Mouse (Mus musculus): ENCODE data around the gene H13.

- TF ChIP-seq CTCF (IDR thresholded peaks at IDR 0.05; ENCODE audit: borderline replicate concordance, insufficient read depth, low read depth, low read length) (no peak), POLR2A (IDR thresholded peaks at IDR 0.05; ENCODE audit: borderline replicate concordance, insufficient read depth, low read length) (no peak)
These were observed 41.2 kb upstream of the H13 start for GRCm38 (mm10) chr2:152628066-152628465.

All from cerebellum, adult 2 months (tissue).